Mouse (Mus musculus) MEL (cell line): ENCODE data around the gene Mrpl33. TPM values are rescaled to one million over a fixed set of nuclear protein-coding genes. Genes with fewer than 3 reads are reported as not detected.

ENCODE experiments used
- DNase-seq: peaks from one replicate; pipeline ENCODE4 v3.0.0; 2011; ENCODE audit warnings: low read depth, low spot score
- H3K27ac ChIP-seq: 2 replicates; pipeline ENCODE4 v1.5.1; 2012; ENCODE audit warnings: low read depth, mild to moderate bottlenecking, control low read depth, low read length, moderate library complexity; ENCODE audit not compliant: control insufficient read depth
- H3K27me3 ChIP-seq, 2 experiments: fragments of 150-350 bp in 1 of 2; sonication (generic) in 1 of 2; 2 replicates each; pipeline ENCODE4 v1.6.1; 2012; ENCODE audit warnings: low read length in 2 of 2, mild to moderate bottlenecking in 2 of 2, improper control_type of control experiment in 1 of 2, moderate library complexity in 1 of 2; ENCODE audit not compliant: insufficient read depth in 2 of 2, control insufficient read depth in 1 of 2
- H3K36me3 ChIP-seq, 2 experiments: 2 replicates each; pipeline ENCODE4 v1.6.1; 2012 to 2014; ENCODE audit warnings: low read length in 2 of 2, improper control_type of control experiment in 1 of 2, inconsistent platforms in 1 of 2, mild to moderate bottlenecking in 1 of 2; ENCODE audit not compliant: insufficient read depth in 2 of 2, control insufficient read depth in 1 of 2
- H3K4me1 ChIP-seq, 2 experiments: fragments of 150-350 bp in 1 of 2; sonication (generic) in 1 of 2; 2 replicates each; pipeline ENCODE4 v1.6.1; 2012; ENCODE audit warnings: low read length in 2 of 2, improper control_type of control experiment in 1 of 2, mild to moderate bottlenecking in 1 of 2; ENCODE audit not compliant: insufficient read depth in 2 of 2, control insufficient read depth in 1 of 2
- H3K4me3 ChIP-seq, 2 experiments: fragments of 150-350 bp in 1 of 2; sonication (generic) in 1 of 2; 2 replicates each; pipeline ENCODE4 v1.5.1; 2012; ENCODE audit warnings: low read depth in 2 of 2, low read length in 2 of 2, mild to moderate bottlenecking in 2 of 2, moderate library complexity in 2 of 2, control low read depth in 1 of 2, improper control_type of control experiment in 1 of 2; ENCODE audit not compliant: control insufficient read depth in 1 of 2, insufficient read depth in 1 of 2
- H3K79me2 ChIP-seq: 2 replicates; pipeline ENCODE4 v1.6.1; 2012; ENCODE audit warnings: mild to moderate bottlenecking, low read length, moderate library complexity; ENCODE audit not compliant: control insufficient read depth, poor library complexity, insufficient read depth
- H3K9ac ChIP-seq: 2 replicates; pipeline ENCODE4 v1.6.1; 2012; ENCODE audit warnings: low read depth, mild to moderate bottlenecking, control low read depth, low read length, moderate library complexity; ENCODE audit not compliant: control insufficient read depth, poor library complexity, severe bottlenecking
- H3K9me3 ChIP-seq: fragments of 150-350 bp; sonication (generic); replicated peaks from 2 replicates; pipeline ENCODE4 v1.6.1; 2012; ENCODE audit warnings: mild to moderate bottlenecking, low read length, improper control_type of control experiment, moderate library complexity; ENCODE audit not compliant: insufficient read depth
- BHLHE40 ChIP-seq: IDR thresholded peaks from 2 replicates; pipeline ENCODE4 v1.6.1; 2012; ENCODE audit warnings: low read depth, mild to moderate bottlenecking, inconsistent platforms, low read length, improper control_type of control experiment, borderline replicate concordance
- CHD1 ChIP-seq: IDR thresholded peaks from 2 replicates; pipeline ENCODE4 v1.6.1; 2012; ENCODE audit warnings: low read depth, mild to moderate bottlenecking, inconsistent platforms, low read length, improper control_type of control experiment
- CHD2 ChIP-seq: IDR thresholded peaks from 2 replicates; pipeline ENCODE4 v1.6.1; 2011; ENCODE audit warnings: low read length, improper control_type of control experiment
- EP300 ChIP-seq, 2 experiments: IDR thresholded peaks; 2 replicates each; pipeline ENCODE4 v1.6.1; 2011; ENCODE audit warnings: improper control_type of control experiment in 2 of 2, low read length in 2 of 2, low read depth in 1 of 2, mild to moderate bottlenecking in 1 of 2
- ETS1 ChIP-seq: IDR thresholded peaks from 2 replicates; pipeline ENCODE4 v1.6.1; 2012; ENCODE audit warnings: low read depth, mild to moderate bottlenecking, inconsistent platforms, low read length, improper control_type of control experiment, moderate library complexity
- GABPA ChIP-seq: IDR thresholded peaks from 2 replicates; pipeline ENCODE4 v1.6.1; 2012; ENCODE audit warnings: low read depth, mild to moderate bottlenecking, inconsistent platforms, low read length, improper control_type of control experiment, moderate library complexity
- HCFC1 ChIP-seq: IDR thresholded peaks from 2 replicates; pipeline ENCODE4 v1.6.1; 2012; ENCODE audit warnings: low read depth, mild to moderate bottlenecking, inconsistent platforms, low read length, improper control_type of control experiment, moderate library complexity
- JUND ChIP-seq: IDR thresholded peaks from 2 replicates; pipeline ENCODE4 v1.6.1; 2011; ENCODE audit warnings: low read depth, mild to moderate bottlenecking, improper control_type of control experiment, low read length
- KAT2A ChIP-seq: conservative IDR thresholded peaks from 2 replicates; pipeline ENCODE4 v1.6.1; 2012; ENCODE audit warnings: low read depth, low read length, improper control_type of control experiment, inconsistent platforms
- MAFK ChIP-seq: IDR thresholded peaks from 2 replicates; pipeline ENCODE4 v1.6.1; 2011; ENCODE audit warnings: low read depth, mild to moderate bottlenecking, low read length, improper control_type of control experiment, borderline replicate concordance
- MEF2A ChIP-seq: IDR thresholded peaks from 2 replicates; pipeline ENCODE4 v1.6.1; 2014; ENCODE audit warnings: low read depth, mild to moderate bottlenecking, inconsistent platforms, low read length, improper control_type of control experiment; ENCODE audit not compliant: poor library complexity, insufficient replicate concordance, severe bottlenecking; ENCODE audit errors: extremely low read depth
- MXI1 ChIP-seq: IDR thresholded peaks from 2 replicates; pipeline ENCODE4 v1.6.1; 2011; ENCODE audit warnings: mild to moderate bottlenecking, low read depth, low read length, improper control_type of control experiment
- MYC ChIP-seq: IDR thresholded peaks from 2 replicates; pipeline ENCODE4 v1.6.1; 2011; ENCODE audit warnings: low read depth, mild to moderate bottlenecking, low read length, improper control_type of control experiment, moderate library complexity
- NRF1 ChIP-seq: IDR thresholded peaks from 2 replicates; pipeline ENCODE4 v1.6.1; 2014; ENCODE audit warnings: low read depth, mild to moderate bottlenecking, inconsistent platforms, low read length, improper control_type of control experiment, moderate library complexity; ENCODE audit not compliant: poor library complexity, insufficient read depth, severe bottlenecking
- POLR2A ChIP-seq, 2 experiments: IDR thresholded peaks; 2 replicates each; pipeline ENCODE4 v1.6.1; 2011 to 2012; ENCODE audit warnings: low read length in 2 of 2, mild to moderate bottlenecking in 2 of 2, control low read depth in 1 of 2, improper control_type of control experiment in 1 of 2, low read depth in 1 of 2, moderate library complexity in 1 of 2; ENCODE audit not compliant: control insufficient read depth in 1 of 2, insufficient read depth in 1 of 2, poor library complexity in 1 of 2
- RAD21 ChIP-seq: IDR thresholded peaks from 2 replicates; pipeline ENCODE4 v1.6.1; 2011; ENCODE audit warnings: mild to moderate bottlenecking, low read depth, low read length, improper control_type of control experiment
- SMC3 ChIP-seq: IDR thresholded peaks from 2 replicates; pipeline ENCODE4 v1.6.1; 2011; ENCODE audit warnings: low read depth, low read length, improper control_type of control experiment
- TCF12 ChIP-seq: IDR thresholded peaks from 2 replicates; pipeline ENCODE4 v1.6.1; 2014; ENCODE audit warnings: low read depth, mild to moderate bottlenecking, inconsistent platforms, low read length, improper control_type of control experiment, moderate library complexity
- USF2 ChIP-seq, 2 experiments: IDR thresholded peaks; 2 replicates each; pipeline ENCODE4 v1.6.1; 2011 to 2012; ENCODE audit warnings: improper control_type of control experiment in 2 of 2, low read length in 2 of 2, borderline replicate concordance in 1 of 2, inconsistent platforms in 1 of 2, low read depth in 1 of 2, mild to moderate bottlenecking in 1 of 2; ENCODE audit not compliant: insufficient read depth in 1 of 2
- ZKSCAN1 ChIP-seq: IDR thresholded peaks from 2 replicates; pipeline ENCODE4 v1.6.1; 2012; ENCODE audit warnings: low read depth, mild to moderate bottlenecking, inconsistent platforms, low read length, improper control_type of control experiment, moderate library complexity
- ZNF384 ChIP-seq: IDR thresholded peaks from 2 replicates; pipeline ENCODE4 v1.6.1; 2012; ENCODE audit warnings: low read depth, mild to moderate bottlenecking, inconsistent platforms, low read length, improper control_type of control experiment
- polyA plus RNA-seq, 2 experiments: library from polyadenylated mRNA; stranded (reverse) in 1 of 2; unstranded in 1 of 2; fragments of >175 nt in 1 of 2; fragments of >200 nt in 1 of 2; gene quantifications; 2 replicates each; pipeline versions ENCODE4 v1.2.1 to v1.2.4; 2012; ENCODE audit warnings: low replicate concordance in 2 of 2, low read depth in 1 of 2; ENCODE audit not compliant: insufficient read length in 2 of 2, insufficient read depth in 1 of 2, missing spikeins in 1 of 2
- total RNA-seq: library from RNA; depleted of rRNA; stranded (reverse); fragments of 300-350 nt; gene quantifications from 2 replicates; pipeline ENCODE4 v1.2.3, GENCODE M21; 2012

The Mrpl33 gene
- total and polyA plus RNA-seq, 3 experiments, result 158 to 249 TPM; not detected in 1

DNA sequence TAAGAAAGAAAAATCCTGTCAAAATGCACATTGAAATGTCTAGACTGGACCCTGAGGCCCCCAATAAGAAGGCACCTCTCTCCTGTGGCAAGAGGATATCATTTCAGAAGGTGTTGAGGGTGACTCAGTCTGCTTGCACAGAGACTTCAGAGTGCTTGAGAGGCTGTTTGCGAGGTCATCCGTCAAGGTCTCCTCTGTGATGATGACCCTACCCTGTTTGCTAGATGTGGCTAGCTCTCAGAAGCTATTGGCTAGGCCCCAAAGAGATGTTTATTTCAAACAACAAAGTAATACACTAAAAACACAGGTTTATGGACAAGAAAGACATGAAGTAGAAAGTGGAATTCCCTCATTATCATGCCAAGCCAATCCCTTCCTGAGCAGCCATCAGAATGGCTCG lies 45.6 kb downstream of the Mrpl33 start:
- no peak overlapping the region for H3K9ac ChIP-seq
- H3K4me1 ChIP-seq, result no peaks in the 10 kb centered on the region
- H3K27ac ChIP-seq, result no peak overlapping the region
- TF ChIP-seq MAFK (no peak), EP300 (IDR thresholded peaks at IDR 0.05; ENCODE audit: low read depth in 1 of 2, low read length in 2 of 2) (no peak)
- H3K79me2 ChIP-seq, result no peaks in the 10 kb centered on the region
- no peak overlapping the region for H3K4me3 ChIP-seq
- no peak for DNase-seq
- peaks cover 0 to 1% of the 10 kb centered on the region in 2 experiments; a peak in 2 of 4 replicates for H3K36me3 ChIP-seq
- no peaks in the 10 kb centered on the region for H3K27me3 ChIP-seq
- H3K9me3 ChIP-seq, result no peaks in the 10 kb centered on the region

DNA sequence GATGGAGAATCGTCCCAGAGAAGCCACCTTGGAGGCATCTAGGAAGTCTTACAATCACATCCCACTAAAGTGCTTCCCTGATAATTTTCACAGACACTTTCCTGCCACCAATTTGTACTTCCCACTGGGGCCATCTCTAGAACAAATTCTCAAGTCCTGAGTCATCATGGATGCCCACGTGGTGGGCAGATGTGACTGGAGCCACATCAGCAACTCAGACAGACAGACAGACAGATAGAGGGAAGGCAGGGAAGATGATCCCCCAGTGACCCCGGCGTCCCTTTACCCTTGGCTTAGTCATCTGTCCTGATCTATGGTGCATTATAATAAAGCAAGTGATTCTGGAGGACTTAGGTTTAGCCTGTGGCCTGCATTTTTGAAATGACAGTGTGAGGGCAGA lies 47.5 kb downstream of the Mrpl33 start:
- no peak overlapping the region for H3K9ac ChIP-seq
- H3K4me3 ChIP-seq, result no peak overlapping the region
- no peaks in the 10 kb centered on the region for H3K27me3 ChIP-seq
- no peaks in the 10 kb centered on the region for H3K79me2 ChIP-seq
- H3K27ac ChIP-seq, result no peak overlapping the region
- H3K36me3 ChIP-seq, result peaks cover 0 to 3% of the 10 kb centered on the region in 2 experiments; a peak in 2 of 4 replicates
- H3K9me3 ChIP-seq, result no peaks in the 10 kb centered on the region
- H3K4me1 ChIP-seq, result no peaks in the 10 kb centered on the region
- TF ChIP-seq ZKSCAN1 (no peak), JUND (no peak), CHD1 (no peak), NRF1 (no peak), HCFC1 (no peak)
- no peak for DNase-seq

DNA sequence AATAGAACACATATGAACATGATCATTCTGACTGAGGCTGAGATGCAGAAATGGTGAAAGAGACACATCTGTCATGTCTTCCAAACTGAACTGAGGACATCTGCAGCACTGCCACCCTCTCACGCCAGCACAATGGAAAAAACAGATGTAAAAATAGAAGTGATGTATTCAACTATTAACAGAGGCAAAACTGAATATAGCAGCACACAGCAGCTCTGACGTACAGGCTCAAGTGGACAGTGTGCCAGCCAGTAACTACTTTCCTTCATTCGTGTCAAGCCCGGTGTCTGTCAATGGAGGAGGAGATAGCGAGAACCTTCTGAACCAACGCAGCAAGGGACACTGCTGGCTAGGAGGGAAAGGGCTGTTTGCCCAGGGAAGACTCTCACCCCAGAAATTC lies 48.1 kb downstream of the Mrpl33 start:
- Histone ChIP-seq H3K27me3 (no peaks in the 10 kb centered on the region), H3K79me2 (no peaks in the 10 kb centered on the region), H3K4me3 (no peak overlapping the region), H3K27ac (no peak overlapping the region), H3K36me3 (peaks cover 0 to 3% of the 10 kb centered on the region in 2 experiments; a peak in 2 of 4 replicates), H3K4me1 (no peaks in the 10 kb centered on the region), H3K9me3 (no peaks in the 10 kb centered on the region), H3K9ac (no peak overlapping the region)
- DNase-seq, result no peak
- TF ChIP-seq MXI1 (no peak), EP300 (IDR thresholded peaks at IDR 0.05; ENCODE audit: low read depth in 1 of 2, low read length in 2 of 2) (no peak), CHD2 (no peak), RAD21 (no peak), MYC (no peak), NRF1 (no peak), SMC3 (no peak), CHD1 (no peak), MEF2A (no peak), BHLHE40 (no peak), ZNF384 (no peak), TCF12 (no peak), USF2 (IDR thresholded peaks at IDR 0.05; ENCODE audit: borderline replicate concordance in 1 of 2, insufficient read depth in 1 of 2, low read depth in 1 of 2, low read length in 2 of 2) (no peak), POLR2A (IDR thresholded peaks at IDR 0.05; ENCODE audit: control insufficient read depth in 1 of 2, insufficient read depth in 1 of 2, low read depth in 1 of 2, low read length in 2 of 2, poor library complexity in 1 of 2) (no peak), GABPA (no peak), KAT2A (no peak), JUND (no peak), ETS1 (no peak)
